Mouse (Mus musculus) gastrocnemius, adult 8-10 months (tissue): ENCODE results near the gene Auh. TPM values are rescaled to one million over a fixed set of nuclear protein-coding genes. Genes with fewer than 3 reads are reported as not detected.

ENCODE experiments used
- DNase-seq, 2 experiments: peaks; one replicate each; pipeline ENCODE4 v3.0.0; 2022; ENCODE audit warnings: low spot score in 2 of 2
- total RNA-seq, 4 experiments: library from RNA; stranded (reverse); gene quantifications; 2 replicates each; pipeline ENCODE4 v1.2.4; 2022

The Auh gene
- total RNA-seq, 4 experiments from 2014 or later: 75.2 to 88.9 (median 78.6) TPM

DNA sequence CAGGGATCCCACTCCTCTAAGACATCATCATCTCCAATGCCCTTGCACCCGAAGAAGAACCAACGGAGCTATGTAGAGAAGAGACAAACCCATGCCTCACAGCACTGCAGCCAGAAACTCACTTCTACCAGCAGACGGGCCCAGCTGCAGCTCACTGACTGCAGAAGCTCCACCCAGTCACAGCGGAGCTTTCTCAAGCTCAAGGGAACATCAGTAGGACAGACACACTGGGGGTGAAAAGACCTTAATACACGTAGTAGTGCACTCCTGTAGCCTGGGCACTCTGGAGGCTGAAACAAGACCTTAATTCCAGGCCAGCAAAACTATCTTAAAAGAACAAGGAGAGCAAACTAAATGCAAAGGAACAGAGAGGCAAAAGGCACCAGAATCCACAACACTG, 5.0 kb downstream of the Auh start:
- DNase-seq: no peak

DNA sequence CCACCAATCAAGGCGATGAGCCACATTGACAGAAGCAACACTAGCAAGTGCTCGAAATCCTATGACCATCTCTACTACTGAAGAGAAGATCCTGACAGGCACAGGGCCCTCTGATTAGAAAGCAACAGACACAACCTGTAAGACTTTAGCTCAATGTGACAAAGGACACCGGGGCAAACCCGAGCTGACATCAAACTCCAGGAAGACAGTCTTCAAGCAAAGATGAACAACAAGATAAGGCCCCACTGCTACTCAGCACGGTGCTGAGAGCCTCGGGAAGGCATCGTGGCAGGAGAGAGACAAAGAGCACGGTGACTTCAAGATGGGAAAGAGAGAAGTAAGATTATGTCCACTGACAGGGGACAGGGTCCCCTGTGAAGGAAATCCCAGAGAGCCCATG, 7.5 kb downstream of the Auh start:
- no peak for DNase-seq

DNA sequence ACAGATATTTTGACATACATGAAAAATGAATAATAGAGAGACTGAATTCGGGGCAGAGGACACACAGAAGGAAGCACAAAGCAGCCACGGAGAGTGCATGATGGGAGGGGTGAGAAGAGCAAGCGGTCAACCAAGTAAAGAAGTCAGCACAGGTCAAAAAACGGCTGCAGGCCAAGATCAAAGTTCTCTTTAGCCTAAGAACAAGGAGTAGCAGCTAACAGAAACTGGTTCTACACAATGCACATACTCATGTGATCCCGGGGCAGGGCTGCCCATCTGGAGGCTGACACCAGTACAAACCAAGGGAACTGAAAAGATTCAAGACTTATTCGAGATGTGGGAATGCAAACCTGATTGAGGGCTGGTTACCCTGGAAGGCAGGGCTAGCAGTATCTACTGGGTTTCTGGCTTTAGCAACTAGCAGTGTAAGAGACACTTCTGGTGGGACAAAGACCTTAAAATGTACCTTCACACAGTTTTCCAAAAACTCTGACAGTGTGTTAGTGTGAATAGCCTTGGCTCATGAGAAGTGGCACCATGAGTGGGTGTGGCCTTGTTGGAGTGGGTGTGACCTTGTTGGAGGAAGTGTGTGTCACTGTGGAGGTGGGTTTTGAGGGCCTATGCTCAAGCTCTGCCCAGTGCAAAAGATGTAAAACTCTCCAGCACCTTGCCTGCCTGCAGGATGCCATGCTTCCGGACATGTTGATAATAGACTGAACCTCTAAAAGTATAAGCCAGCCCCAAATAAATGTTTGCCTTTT, 8.2 kb downstream of the Auh start:
- no peak for DNase-seq

DNA sequence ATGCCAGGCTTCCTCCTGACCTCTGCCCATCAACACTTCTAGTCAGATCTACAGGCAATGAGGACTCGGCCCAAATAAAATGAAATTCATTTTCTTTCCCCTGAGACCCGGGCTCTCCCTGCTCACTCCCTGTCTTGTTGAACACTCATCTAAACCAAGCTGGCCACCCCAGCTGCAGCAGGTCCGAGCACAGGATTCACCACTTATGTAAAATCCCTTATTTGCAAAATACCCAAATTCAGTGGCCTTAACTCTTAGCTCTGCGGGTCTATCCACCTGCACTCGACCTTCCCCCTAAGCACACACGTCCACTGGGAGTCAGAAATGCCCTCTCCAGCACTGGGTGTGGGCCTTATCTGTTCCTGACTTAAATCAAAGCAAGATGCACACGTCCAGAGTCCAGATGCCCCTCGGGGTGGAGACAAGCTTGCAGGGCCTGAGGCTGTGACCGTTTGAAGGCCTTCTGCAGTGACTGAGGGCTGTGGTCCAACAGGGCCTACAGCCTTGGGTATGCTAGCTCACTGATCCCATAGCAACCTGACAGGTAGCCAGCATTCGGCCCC, 9.6 kb downstream of the Auh start:
- no peak for DNase-seq

DNA sequence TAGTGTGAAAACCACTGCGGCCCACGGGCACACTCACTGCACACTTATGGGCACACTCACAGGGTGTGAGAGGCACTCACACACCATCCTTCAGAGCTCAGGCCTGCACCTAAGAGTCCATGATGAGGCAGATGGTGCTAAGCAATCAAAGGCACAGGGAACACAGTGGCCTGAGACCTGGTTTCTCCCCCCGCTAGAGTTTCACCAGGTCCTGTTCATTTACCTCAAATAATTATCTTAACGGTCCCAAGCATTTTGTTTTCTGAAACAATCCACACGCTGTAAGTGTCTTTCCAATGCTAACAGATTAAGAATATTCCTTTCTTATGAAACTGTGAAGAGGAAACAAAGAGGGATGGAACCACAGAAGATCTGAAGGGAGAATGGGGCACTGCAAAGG, 11.1 kb downstream of the Auh start:
- no peak for DNase-seq

DNA sequence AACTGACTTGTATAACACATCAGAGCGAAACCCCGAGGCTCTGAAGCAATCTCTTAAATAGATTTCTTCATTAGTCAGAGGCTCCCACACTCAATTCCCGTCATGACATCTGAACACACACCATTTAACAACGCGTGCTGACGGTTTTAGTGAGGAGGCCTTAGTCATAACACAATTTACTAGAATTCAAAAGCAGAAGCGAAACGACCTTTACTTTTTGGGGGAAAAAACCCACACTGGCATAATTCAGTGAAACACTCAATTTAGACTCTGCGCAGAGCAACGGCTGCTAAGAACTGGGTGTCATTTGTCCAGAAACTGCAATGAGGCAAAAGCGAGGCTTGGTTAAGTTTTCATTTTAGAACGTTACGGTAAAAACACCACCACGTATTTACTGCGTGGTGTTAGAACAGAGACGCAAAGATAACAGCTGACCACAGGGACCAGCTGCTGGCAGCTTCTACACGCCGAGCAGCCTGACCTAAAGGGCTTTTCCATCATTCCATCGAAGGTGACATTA, 14.8 kb downstream of the Auh start:
- no peak for DNase-seq

DNA sequence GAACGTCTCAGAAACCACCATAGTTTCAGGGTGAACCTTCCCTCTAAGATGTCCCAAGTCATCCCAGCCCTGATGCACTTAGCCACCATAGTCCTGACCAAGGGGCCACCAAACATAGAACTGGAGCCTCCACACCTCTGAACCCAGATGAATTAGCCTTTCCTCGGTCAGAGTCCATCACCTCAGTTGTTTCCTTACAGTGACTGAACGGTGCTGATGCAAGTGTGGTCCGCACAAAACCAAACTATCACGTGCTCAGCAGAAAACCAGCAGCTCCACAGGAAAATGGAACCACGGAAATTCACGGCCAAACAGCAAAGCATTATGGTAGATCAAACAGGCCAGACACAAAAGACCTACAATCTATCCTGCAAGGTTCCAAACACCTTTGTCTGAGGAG, 15.6 kb downstream of the Auh start:
- DNase-seq: no peak

DNA sequence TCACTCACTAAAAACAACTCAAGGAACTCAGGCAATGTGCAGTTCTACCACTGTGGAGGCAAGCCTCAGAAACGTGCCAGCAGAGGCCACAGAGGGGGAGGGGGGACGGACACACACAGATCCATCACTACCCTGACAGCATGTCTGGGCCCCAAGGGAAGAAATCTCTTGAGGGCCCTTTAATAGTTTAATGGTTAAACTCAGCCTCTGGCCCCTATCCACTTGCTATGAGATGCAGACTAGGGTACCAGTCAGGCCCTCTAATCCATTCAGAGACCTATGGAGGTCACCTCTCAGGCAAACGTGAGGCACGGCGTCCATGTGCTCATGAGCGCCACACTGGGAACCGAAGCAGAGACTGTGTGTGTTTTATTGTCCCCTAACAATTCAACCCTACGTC, 17.0 kb downstream of the Auh start:
- DNase-seq: no peak

DNA sequence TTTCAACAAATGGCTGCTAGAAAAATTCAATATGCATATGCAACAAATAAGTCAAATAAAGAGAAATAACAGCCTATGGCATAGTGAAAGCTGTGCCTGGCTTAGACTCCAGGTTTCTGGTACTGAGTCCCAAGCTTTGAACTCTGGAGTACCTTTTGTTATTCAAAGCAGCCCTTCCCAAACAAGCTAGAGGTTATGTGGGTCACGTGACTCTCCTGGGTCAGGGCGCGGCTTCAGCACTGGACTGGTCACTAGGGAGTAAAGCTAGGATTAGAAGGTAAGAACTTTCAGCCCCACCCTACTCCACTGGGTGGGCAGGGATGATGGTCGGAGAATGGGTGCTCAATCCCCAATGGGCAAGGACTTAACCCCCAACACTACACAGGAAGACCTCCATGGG, 18.2 kb downstream of the Auh start:
- no peak for DNase-seq

DNA sequence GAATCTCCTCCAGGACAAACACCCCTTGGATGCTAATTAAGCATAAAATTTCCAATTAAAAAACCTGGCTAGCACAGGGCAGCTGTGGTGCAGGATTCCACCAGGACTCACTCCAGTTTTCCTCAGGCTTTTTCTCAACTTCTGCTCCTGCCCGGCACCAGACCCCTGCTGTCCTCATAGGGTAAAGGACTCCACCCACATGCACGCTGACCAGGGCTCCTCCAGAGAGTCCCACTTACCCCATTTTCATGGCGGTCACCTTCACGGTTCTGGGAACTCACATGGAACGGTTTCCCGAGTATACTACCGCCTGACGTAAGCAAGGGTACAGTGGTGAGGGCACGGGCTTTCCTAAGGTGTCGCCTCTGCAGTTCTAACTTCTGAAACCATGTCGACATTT, 23.2 kb downstream of the Auh start:
- DNase-seq: no peak

DNA sequence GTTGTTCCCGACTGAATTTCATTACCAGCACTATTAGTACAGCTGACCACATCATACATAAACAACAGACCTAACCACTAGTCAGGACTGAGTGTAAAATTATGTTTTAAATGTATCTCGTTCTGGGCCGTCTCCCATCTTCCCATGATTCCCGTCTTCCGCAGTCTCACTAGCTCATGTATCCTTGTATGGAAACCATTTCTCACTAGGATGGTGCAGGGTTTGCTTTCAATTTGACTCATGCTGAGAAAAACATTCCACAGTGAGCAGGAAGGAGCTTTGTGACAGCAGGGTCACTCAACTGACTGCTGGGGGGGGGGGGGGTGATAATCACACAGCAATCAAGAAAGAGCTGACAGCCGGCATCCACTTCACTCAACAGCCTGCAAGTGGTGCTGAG, 25.3 kb downstream of the Auh start:
- no peak for DNase-seq

DNA sequence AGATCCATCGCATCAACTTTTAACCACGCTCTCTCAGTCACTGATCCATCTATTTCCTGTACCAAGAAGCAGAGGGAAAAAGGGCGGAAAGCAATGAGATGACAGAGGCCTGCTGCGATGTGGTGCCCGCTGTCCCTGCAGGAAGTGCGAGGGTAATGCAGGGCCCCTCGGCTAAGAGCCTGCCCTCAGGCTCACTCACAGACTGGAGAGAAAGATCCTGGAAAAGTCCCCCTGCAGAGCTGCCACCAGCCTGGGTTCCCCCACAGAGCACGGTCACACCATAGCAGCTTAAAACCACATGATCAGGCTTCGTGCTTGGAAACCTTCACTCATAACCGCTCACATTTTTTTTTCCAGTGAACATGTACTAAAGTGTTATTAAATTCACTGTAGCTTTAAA, 25.7 kb downstream of the Auh start:
- DNase-seq: no peak

DNA sequence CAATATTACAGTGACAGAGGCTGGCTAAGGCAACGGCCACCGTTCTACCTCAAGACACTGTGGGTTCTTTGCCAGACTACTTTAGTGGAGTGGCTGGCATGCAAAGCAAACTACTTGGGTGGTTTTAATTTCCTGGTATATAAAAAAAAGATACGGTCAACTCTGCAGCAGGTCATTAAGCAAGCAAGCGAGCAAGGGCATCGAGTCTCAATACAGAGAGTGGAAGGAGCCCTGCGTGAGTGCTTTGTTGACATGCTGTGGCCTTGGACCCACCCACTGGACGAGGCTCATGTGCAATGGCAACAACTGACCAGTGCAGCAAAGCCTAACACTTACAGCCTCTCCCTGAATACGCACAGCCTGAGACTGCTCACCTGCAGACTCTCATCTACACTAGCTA, 27.0 kb downstream of the Auh start:
- no peak for DNase-seq

DNA sequence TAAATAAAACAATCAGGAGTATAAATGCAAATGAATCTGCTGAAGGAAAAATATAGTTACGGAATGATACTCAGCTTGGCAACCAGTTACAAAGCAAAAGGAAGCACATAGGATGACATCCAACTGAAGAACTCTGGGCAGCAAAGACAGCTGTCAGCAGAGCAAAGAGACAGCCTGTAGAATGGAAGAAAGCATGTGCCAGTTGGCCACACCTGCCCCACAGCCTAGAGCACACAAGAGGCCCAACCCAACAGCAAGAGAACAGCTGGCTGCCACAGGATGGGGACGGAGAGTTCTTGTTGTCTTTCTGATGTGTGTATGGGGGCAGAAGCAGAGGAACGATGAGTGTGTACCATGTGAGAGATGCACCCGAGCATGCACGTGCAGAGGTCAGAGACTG, 29.8 kb downstream of the Auh start:
- no peak for DNase-seq

DNA sequence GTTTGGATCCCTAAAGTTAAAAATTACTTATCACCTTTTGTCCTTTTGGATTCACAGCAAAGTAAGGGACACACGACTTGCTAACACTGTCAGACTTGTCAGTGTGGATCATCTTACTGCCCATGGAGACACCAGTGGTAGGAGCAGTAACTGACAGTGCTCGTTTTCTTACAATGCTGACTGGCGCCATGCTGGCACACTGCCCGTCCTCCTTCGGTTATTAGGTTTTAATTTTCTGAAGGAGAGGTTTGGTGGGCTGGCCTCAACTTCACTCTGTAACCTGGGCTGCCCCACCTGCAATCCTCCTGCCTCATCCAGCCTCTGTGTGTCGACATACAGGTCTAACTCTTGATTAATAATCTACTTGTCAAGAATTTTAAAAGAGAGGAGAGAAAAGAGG, 31.7 kb downstream of the Auh start:
- DNase-seq: no peak

DNA sequence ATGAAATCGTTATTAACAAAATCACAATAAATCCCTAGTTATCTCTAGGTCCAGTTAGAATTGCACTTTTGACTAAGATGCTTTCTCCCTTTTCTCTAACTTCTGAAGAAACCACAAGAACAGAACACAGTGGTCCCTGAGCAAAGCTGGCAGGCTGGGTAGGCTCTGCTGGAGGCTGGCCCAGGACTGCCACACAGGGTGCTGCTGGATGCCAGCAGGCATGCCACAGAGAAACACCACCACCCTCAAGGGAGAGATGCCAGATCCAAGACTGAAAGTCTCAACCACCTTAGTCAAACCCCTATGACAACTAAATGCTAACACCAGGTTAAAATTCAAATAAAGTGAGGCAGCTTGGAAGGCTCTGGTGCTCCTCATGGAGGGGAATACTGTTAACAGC, 36.7 kb downstream of the Auh start:
- peak; percentile 37 to 64 for DNase-seq

DNA sequence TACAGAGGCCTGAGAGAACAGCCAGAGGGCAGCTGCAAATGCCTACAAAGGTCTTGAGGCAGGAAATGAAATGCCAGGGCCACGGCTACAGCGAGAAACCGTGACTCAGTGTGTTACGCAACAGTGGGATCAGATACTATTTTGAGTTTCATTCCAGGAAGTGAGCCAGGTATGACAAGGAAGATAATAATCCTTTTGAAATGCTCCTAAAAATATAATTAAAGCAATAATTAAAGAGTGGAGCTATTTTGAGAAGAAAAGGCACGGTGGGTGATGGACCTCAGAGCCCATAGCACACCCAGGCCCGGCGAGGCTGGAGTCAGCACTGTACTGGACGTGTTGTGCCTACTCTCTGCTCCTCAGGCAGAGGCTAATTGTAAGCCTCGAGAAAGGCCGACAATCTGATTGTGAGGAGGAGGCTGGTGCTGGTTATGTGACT, 37.4 kb downstream of the Auh start:
- peak; percentile 54 to 69 for DNase-seq

DNA sequence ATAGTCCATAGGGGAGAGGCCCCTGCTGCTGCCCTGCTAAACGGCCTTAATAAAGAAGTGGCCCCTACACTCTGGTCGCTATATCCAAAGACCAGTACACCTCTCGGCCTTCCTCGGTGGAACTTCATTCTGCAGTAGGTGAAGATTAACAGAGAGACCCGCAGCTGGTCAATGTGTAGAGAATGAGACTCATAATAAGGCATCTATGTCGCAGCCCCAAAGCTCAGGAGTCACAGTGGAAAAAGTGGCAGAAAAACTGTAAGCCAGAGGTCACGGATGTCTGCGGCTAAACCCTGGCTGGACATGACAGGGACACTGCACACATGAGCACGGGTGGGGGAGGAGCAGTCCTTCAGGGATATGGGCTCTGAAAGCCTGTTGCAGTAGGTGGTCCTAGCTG, 39.2 kb downstream of the Auh start:
- DNase-seq: no peak

DNA sequence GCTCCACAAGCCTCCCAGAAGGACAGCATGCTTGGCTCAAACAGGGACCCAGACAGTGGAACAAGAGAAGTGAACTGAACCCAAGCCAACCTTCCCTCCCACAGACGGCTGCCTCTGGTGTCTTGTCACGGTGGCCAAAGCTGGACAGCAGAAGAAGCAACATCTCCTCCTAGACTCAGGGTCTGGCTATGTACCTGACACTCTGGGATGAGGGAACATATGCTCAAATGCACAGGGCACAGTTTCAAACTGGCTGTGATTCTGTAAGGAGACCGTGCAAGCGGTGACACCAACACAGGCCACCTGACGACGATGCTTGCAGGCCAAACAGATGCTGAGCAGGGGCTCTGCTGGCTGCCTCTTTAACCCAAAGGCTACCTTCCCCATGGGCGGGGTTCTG, 42.7 kb downstream of the Auh start:
- peak; percentile 17 to 44 for DNase-seq

DNA sequence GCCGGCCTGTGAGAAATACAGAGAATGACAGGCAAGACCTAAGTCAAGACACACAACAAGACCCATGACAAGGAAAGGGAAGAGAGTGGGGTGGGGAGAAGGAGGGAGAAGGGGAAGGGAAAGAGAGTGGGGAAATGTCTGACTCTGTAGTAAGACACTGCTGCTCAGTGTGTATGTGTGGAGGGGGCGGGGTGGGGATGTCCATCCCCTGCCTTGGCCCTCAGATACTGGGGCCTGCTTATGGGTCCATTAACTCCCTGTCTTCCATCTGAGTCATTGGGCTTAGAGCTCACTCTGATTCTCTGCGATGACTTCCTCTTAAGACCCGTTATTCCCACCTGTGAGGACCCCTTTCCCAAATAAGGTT, 45.5 kb downstream of the Auh start:
- no peak for DNase-seq

DNA sequence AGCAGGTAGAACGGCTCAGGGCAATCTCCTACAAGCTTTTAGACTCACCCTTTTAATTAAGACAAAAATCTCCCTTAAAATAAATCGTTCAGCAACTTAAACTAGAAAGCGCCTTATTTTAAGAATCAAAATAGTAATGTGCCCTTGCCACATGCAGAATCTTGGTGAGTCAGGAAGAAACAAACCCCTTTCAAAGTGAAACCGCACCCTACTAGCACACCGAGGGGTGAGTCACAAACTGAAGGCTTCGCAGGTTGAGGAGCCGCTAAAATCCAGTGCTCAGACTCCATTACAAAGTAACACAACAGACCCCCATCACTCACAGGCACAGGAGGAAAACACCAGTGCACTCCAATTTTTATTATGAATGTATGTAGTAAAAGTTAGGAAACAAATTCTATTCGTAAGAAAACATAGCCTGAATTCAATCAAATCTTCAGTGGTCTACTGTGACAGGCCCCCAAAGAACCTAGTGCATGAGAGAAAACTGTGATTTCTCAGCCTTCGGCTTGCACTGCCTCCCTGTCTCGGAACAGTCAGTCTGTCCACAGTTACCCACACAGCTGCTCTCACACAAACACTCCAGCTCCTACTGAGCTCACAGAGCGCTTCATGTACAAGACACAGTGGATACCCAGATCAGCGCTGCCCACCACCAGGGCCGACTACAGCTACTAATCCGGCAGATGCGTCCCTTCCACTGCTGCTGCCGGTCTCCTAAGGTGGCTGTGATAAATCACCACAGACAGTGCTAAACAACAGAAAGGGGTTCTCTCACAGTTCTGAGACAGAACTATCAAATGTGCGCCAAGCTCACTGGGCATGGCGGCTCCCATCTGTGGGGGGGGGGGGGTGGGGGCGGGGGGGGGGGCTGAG, 46.2 kb downstream of the Auh start:
- no peak for DNase-seq

DNA sequence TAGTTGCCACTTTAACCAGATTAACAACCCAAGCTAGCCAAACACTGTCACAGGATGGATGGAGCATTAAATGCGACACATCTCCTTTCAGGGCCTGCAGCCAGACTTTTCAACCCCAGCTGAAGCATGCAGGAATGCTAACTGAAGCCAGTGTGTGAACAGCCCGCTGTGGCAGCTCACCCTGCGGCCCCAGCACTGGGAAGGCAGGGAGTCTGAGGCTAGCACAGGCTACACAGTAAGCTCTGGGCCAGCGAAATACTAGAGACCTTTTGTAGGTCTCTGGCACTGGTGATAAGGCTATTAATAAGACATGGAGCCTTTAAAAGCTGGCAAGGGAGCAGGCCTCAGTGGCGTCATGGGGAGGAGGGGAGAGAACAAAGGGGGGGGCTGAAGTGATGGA, 49.1 kb downstream of the Auh start:
- DNase-seq: peak; percentile 30 to 37
